ENCODE assay signal across 8 mouse cellular contexts in the genomic region with DNA sequence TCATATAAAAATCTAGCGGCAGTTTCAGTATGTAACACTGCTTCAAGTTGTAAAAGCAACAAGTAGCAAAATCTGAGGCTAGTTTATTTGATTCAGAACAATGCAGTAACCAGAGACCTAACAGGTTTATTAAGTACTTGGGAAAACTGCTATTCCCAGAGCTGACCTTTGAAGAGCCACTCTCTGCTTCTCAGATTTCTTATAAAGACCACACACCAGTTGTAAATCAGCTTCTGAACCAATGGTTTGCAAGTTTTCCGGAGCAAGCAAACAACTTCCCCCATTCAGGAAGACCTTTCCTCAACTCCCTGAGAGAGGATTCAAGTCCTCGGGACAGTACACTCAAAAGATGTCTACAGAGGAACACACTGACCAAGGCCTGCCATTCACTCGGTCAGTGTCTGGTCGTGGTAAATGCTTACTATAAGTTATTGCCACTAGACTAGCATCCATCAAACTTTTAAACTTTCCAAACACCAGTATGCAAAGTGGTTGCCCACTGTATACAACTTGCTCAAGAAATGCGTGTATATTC. TPM values are rescaled to one million over a fixed set of nuclear protein-coding genes. Genes with fewer than 3 reads are reported as not detected.
A peak's percentile ranks its signal among the peaks of the same experiment; 100 is the strongest.
DNase-seq lines count a peak whose midpoint lies in the region; ATAC-seq and TF ChIP-seq lines count a peak whose summit lies in the region.

No protein-coding gene starts in this region.

- intact Hi-C loops in gastrocnemius, adult 2 months (cut with DNase I) = no loop called here

- 0 out of 2 replicates have a peak, but pooled peaks cover 5% of the 10 kb centered on the region for H3K36me3 ChIP-seq in hindbrain, embryonic 10.5 days
- no peaks in the 10 kb centered on the region for H3K36me3 ChIP-seq in midbrain, embryonic 12.5 days

- H3K9ac ChIP-seq in midbrain, embryonic 12.5 days (replicated peaks) = peak overlapping the region; percentile 98

- no peaks in the 10 kb centered on the region for H3K9me3 ChIP-seq in hindbrain, embryonic 10.5 days
- H3K9me3 ChIP-seq in midbrain, embryonic 12.5 days = no peaks in the 10 kb centered on the region

- H3K27me3 ChIP-seq in hindbrain, embryonic 10.5 days (ENCODE audit: insufficient read depth, poor library complexity, severe bottlenecking) = no peaks in the 10 kb centered on the region
- H3K27me3 ChIP-seq in midbrain, embryonic 12.5 days = no peaks in the 10 kb centered on the region

- H3K4me2 ChIP-seq in midbrain, embryonic 12.5 days (replicated peaks) = peak overlapping the region; percentile 75

- 25% methylated on average over 6 of the region's 6 CpGs for WGBS in hindbrain, embryonic 10.5 days
- 23% methylated on average over 6 of the region's 6 CpGs for WGBS in midbrain, embryonic 12.5 days

- H3K27ac ChIP-seq in gastrocnemius, adult 2 months = peak overlapping the region; percentile 99
- peak overlapping the region; percentile 99 for H3K27ac ChIP-seq in hindbrain, embryonic 10.5 days
- H3K27ac ChIP-seq in midbrain, embryonic 12.5 days (replicated peaks) = peak overlapping the region; percentile 99

- no peak for DNase-seq in gastrocnemius, adult 2 months
- no peak for DNase-seq in gastrocnemius, postnatal 10 days
- peak; percentile 12 for DNase-seq in MEL-GATA-1-ER (ENCODE audit: extremely low read depth, low read depth)
- no peak for DNase-seq in hindbrain, embryonic 10.5 days (ENCODE audit: low spot score)
- no peak for DNase-seq in urinary bladder, adult 18-20 months (ENCODE audit: low spot score in 2 of 2)
- DNase-seq in adrenal gland, postnatal 4 days (ENCODE audit: low spot score in 2 of 2) = no peak

- no peak for TF ChIP-seq CTCF in gastrocnemius, adult 2 months (IDR thresholded peaks at IDR 0.05)

- no peak; the same call in 1 of the 2 replicates for ATAC-seq in midbrain, embryonic 12.5 days (ENCODE audit: low FRiP score, low read depth)
- no peak for ATAC-seq in monocyte, adult 5-6 weeks (replicated peaks; ENCODE audit: insufficient number of reproducible peaks, low FRiP score, low TSS enrichment, poor library complexity, severe bottlenecking)

- peaks cover 35% of the 10 kb centered on the region for H3K4me1 ChIP-seq in hindbrain, embryonic 10.5 days (replicated peaks)
- H3K4me1 ChIP-seq in midbrain, embryonic 12.5 days = peaks cover 33% of the 10 kb centered on the region

- H3K4me3 ChIP-seq in gastrocnemius, adult 2 months = peak overlapping the region; percentile 98
- H3K4me3 ChIP-seq in hindbrain, embryonic 10.5 days = peak overlapping the region; percentile 90
- H3K4me3 ChIP-seq in midbrain, embryonic 12.5 days = peak overlapping the region; percentile 98

RNA-seq across cellular contexts. Expression of a gene that starts 1.6 kb away (rescaled TPM):
- 10 to 100 TPM; 46.3 to 49.5 TPM for total RNA-seq in gastrocnemius, adult 2 months (2021)
- total RNA-seq in gastrocnemius, postnatal 10 days (2021) = 10 to 100 TPM; 29.2 to 30.7 TPM
- 3.5 and 3.7 TPM in 2 replicates for polyA plus RNA-seq in hindbrain, embryonic 10.5 days (2016; fragmentation: Nextera tagmentation; extraction: Ambion mirVana)
- polyA plus RNA-seq in midbrain, embryonic 12.5 days (2016; fragmentation: Nextera tagmentation; extraction: Ambion mirVana) = 27.0 and 37.1 TPM in 2 replicates
- total RNA-seq in monocyte, adult 5-6 weeks (2017) = 21.5 to 25.7 TPM (median 23.9 TPM) in 3 replicates
- 10 to 100 TPM; 40.3 to 44.5 TPM for total RNA-seq in adrenal gland, postnatal 4 days (2021)
